10 mouse cellular contexts compared by ENCODE assay signal in the genomic region with DNA sequence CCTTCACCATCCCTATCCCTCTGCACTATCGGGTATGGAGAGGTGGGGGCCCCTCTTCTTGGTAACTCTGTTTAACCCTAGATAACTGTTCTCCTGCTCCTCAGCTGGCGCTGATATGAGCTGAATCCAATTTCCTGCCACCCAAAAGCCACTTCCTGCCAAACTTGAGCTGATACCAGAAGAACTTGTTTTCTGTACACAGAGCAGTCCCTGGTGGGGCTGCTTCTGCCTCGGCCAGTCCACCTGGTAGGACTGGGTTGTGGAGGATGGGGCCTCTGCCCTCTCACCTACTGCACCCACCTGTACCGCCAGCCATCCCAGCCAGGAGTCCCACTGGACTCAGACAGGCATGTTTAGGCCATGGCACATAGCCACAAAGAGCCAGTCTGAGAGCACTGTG. TPM values are rescaled to one million over a fixed set of nuclear protein-coding genes. Genes with fewer than 3 reads are reported as not detected.
DNase-seq lines count a peak whose midpoint lies in the region; ATAC-seq and TF ChIP-seq lines count a peak whose summit lies in the region.
"Had no signal": no experiment of that assay in that cellular context is flagged by ENCODE, and none has a peak within 500 bp of the region (broad histone marks: within the 10 kb centered on the region; RNA-seq: fewer than 3 reads in every experiment).

No protein-coding gene starts in this region.

- no peak overlapping the region for H3K4me2 ChIP-seq in forebrain, embryonic 12.5 days
- no peak overlapping the region for H3K4me2 ChIP-seq in forebrain, embryonic 16.5 days (ENCODE audit: low read length)
- no peak overlapping the region for H3K4me2 ChIP-seq in embryonic facial prominence, embryonic 14.5 days (ENCODE audit: low read depth, low read length)
- peak overlapping the region; percentile 42 for H3K4me2 ChIP-seq in liver, postnatal 0 days (ENCODE audit: low read depth, low read length)
- H3K4me2 ChIP-seq in lung, postnatal 0 days (replicated peaks; ENCODE audit: low read depth, low read length) = no peak overlapping the region
- H3K4me2 ChIP-seq: limb, embryonic 15.5 days had no signal

- H3K4me1 ChIP-seq in forebrain, embryonic 12.5 days = peaks cover 66% of the 10 kb centered on the region
- peaks cover 56% of the 10 kb centered on the region for H3K4me1 ChIP-seq in forebrain, embryonic 16.5 days (replicated peaks; ENCODE audit: control insufficient read depth, insufficient read depth, low read length)
- peaks cover 17% of the 10 kb centered on the region for H3K4me1 ChIP-seq in embryonic facial prominence, embryonic 14.5 days (ENCODE audit: control insufficient read depth, insufficient read depth, low read length)
- peaks cover 57% of the 10 kb centered on the region for H3K4me1 ChIP-seq in liver, postnatal 0 days (ENCODE audit: insufficient read depth)
- H3K4me1 ChIP-seq in lung, postnatal 0 days (ENCODE audit: insufficient read depth, low read depth, low read length) = peaks cover 9% of the 10 kb centered on the region; the same call in 1 of the 2 replicates

- WGBS in forebrain, embryonic 12.5 days = 86% methylated on average over 4 of the region's 4 CpGs
- 78% methylated on average over 4 of the region's 4 CpGs for WGBS in forebrain, embryonic 16.5 days
- WGBS in embryonic facial prominence, embryonic 14.5 days = 85% methylated on average over 4 of the region's 4 CpGs
- WGBS in liver, postnatal 0 days (ENCODE audit: insufficient replicate concordance) = 31% methylated on average over 4 of the region's 4 CpGs
- WGBS in lung, postnatal 0 days = 43% methylated on average over 4 of the region's 4 CpGs

- peak overlapping the region; percentile 25; the same call in 1 of the 2 replicates for H3K9ac ChIP-seq in forebrain, embryonic 12.5 days
- H3K9ac ChIP-seq in forebrain, embryonic 16.5 days (replicated peaks; ENCODE audit: low read depth, low read length) = no peak overlapping the region
- H3K9ac ChIP-seq in embryonic facial prominence, embryonic 14.5 days (ENCODE audit: low read depth, low read length) = no peak overlapping the region
- H3K9ac ChIP-seq in liver, postnatal 0 days (replicated peaks) = peak overlapping the region; percentile 52; the same call in 1 of the 2 replicates
- no peak overlapping the region for H3K9ac ChIP-seq in lung, postnatal 0 days (replicated peaks; ENCODE audit: low read depth)
- H3K9ac ChIP-seq: limb, embryonic 15.5 days had no signal

- no peak overlapping the region for H3K4me3 ChIP-seq in forebrain, embryonic 12.5 days (replicated peaks)
- no peak overlapping the region for H3K4me3 ChIP-seq in forebrain, embryonic 16.5 days (replicated peaks; ENCODE audit: low read length)
- no peak overlapping the region for H3K4me3 ChIP-seq in embryonic facial prominence, embryonic 14.5 days (ENCODE audit: low read depth, low read length)
- no peak overlapping the region for H3K4me3 ChIP-seq in liver, postnatal 0 days (ENCODE audit: low read depth, low read length)
- H3K4me3 ChIP-seq in lung, postnatal 0 days (ENCODE audit: low read depth, low read length) = no peak overlapping the region
- H3K4me3 ChIP-seq: limb, embryonic 15.5 days had no signal

- peak; percentile 50 for DNase-seq in CD4-positive helper T cell, adult 2 months (ENCODE audit: low read depth, low spot score)
- peak; percentile 33 for DNase-seq in embryonic facial prominence, embryonic 14.5 days (ENCODE audit: low spot score)
- DNase-seq in liver, postnatal 0 days = peak; percentile 55
- DNase-seq in lung, postnatal 0 days (ENCODE audit: low spot score) = no peak
- no peak for DNase-seq in retina, postnatal 1 day

- TF ChIP-seq CTCF in liver, postnatal 0 days (IDR thresholded peaks at IDR 0.05; ENCODE audit: low read depth) = no peak
- no peak for TF ChIP-seq CTCF in lung, postnatal 0 days (IDR thresholded peaks at IDR 0.05)

- H3K9me3 ChIP-seq in forebrain, embryonic 12.5 days = no peaks in the 10 kb centered on the region
- no peaks in the 10 kb centered on the region for H3K9me3 ChIP-seq in forebrain, embryonic 16.5 days (ENCODE audit: control insufficient read depth, low read length)
- no peaks in the 10 kb centered on the region for H3K9me3 ChIP-seq in embryonic facial prominence, embryonic 14.5 days (ENCODE audit: control insufficient read depth, low read length)
- H3K9me3 ChIP-seq in liver, postnatal 0 days (ENCODE audit: low read length) = no peaks in the 10 kb centered on the region
- H3K9me3 ChIP-seq in lung, postnatal 0 days (ENCODE audit: low read length) = no peaks in the 10 kb centered on the region
- H3K9me3 ChIP-seq: limb, embryonic 15.5 days had no signal

- H3K27me3 ChIP-seq in forebrain, embryonic 12.5 days = peaks cover 39% of the 10 kb centered on the region
- H3K27me3 ChIP-seq in forebrain, embryonic 16.5 days (replicated peaks; ENCODE audit: control insufficient read depth, insufficient read depth, low read length) = no peaks in the 10 kb centered on the region
- H3K27me3 ChIP-seq in embryonic facial prominence, embryonic 14.5 days (replicated peaks; ENCODE audit: control insufficient read depth, insufficient read depth, low read length) = 0 out of 2 replicates have a peak, but pooled peaks cover 13% of the 10 kb centered on the region
- H3K27me3 ChIP-seq in liver, postnatal 0 days (ENCODE audit: insufficient read depth, low read length) = no peaks in the 10 kb centered on the region
- H3K27me3 ChIP-seq in lung, postnatal 0 days (replicated peaks; ENCODE audit: insufficient read depth, low read length) = 0 out of 2 replicates have a peak, but pooled peaks cover 3% of the 10 kb centered on the region

- TF ChIP-seq EP300 in liver, postnatal 0 days (IDR thresholded peaks at IDR 0.05; ENCODE audit: low read depth) = peak; percentile 94
- TF ChIP-seq EP300 in lung, postnatal 0 days (IDR thresholded peaks at IDR 0.05) = no peak

- peak overlapping the region; percentile 89; the same call in 1 of the 2 replicates for H3K27ac ChIP-seq in forebrain, embryonic 12.5 days
- no peak overlapping the region for H3K27ac ChIP-seq in forebrain, embryonic 16.5 days (ENCODE audit: low read length)
- no peak overlapping the region for H3K27ac ChIP-seq in embryonic facial prominence, embryonic 14.5 days (replicated peaks; ENCODE audit: low read depth, low read length)
- peak overlapping the region; percentile 91 for H3K27ac ChIP-seq in liver, postnatal 0 days (ENCODE audit: low read depth)
- H3K27ac ChIP-seq in lung, postnatal 0 days (ENCODE audit: low read length) = no peak overlapping the region
- H3K27ac ChIP-seq: limb, embryonic 15.5 days had no signal

- no peaks in the 10 kb centered on the region for H3K36me3 ChIP-seq in forebrain, embryonic 12.5 days (replicated peaks)
- no peaks in the 10 kb centered on the region for H3K36me3 ChIP-seq in forebrain, embryonic 16.5 days (ENCODE audit: control insufficient read depth, insufficient read depth)
- no peaks in the 10 kb centered on the region for H3K36me3 ChIP-seq in embryonic facial prominence, embryonic 14.5 days (ENCODE audit: control insufficient read depth, insufficient read depth, low read length)
- no peaks in the 10 kb centered on the region for H3K36me3 ChIP-seq in liver, postnatal 0 days (replicated peaks; ENCODE audit: insufficient read depth, low read length)
- no peaks in the 10 kb centered on the region for H3K36me3 ChIP-seq in lung, postnatal 0 days (ENCODE audit: insufficient read depth, low read length)
- H3K36me3 ChIP-seq: limb, embryonic 15.5 days had no signal

- ATAC-seq in forebrain, embryonic 12.5 days (ENCODE audit: low FRiP score) = no peak
- ATAC-seq in forebrain, embryonic 16.5 days = no peak
- ATAC-seq in embryonic facial prominence, embryonic 14.5 days (ENCODE audit: low read depth) = no peak
- ATAC-seq in liver, postnatal 0 days = peak; percentile 70
- no peak for ATAC-seq in lung, postnatal 0 days
- ATAC-seq in monocyte, adult 5-6 weeks (replicated peaks; ENCODE audit: insufficient number of reproducible peaks, low FRiP score, low TSS enrichment, poor library complexity, severe bottlenecking) = no peak

RNA-seq across cellular contexts. Expression of a gene that starts 3.2 kb away (rescaled TPM):
- not detected in 2 replicates for polyA plus RNA-seq in forebrain, embryonic 12.5 days (2016; fragmentation: Nextera tagmentation; extraction: Ambion mirVana)
- polyA plus RNA-seq in forebrain, embryonic 16.5 days (2015; fragmentation: Nextera tagmentation; extraction: Ambion mirVana) = not detected in 2 replicates
- polyA plus RNA-seq in embryonic facial prominence, embryonic 14.5 days (2014; fragmentation: Nextera tagmentation; extraction: Ambion mirVana) = not detected in 2 replicates
- not detected in 2 replicates for polyA plus RNA-seq in liver, postnatal 0 days (2015; fragmentation: Nextera tagmentation; extraction: Ambion mirVana)
- not detected in 2 replicates for polyA plus RNA-seq in lung, postnatal 0 days (2015; fragmentation: Nextera tagmentation; extraction: Ambion mirVana)
- total RNA-seq in monocyte, adult 5-6 weeks (2017) = not detected in 3 replicates
- total RNA-seq: granulocyte monocyte progenitor cell, adult 5-6 weeks had no signal
- polyA plus RNA-seq: limb, embryonic 15.5 days had no signal

RNA-seq across cellular contexts. Expression of a gene that starts 34.0 kb away (rescaled TPM):
- polyA plus RNA-seq in forebrain, embryonic 12.5 days (2016; fragmentation: Nextera tagmentation; extraction: Ambion mirVana) = 31.4 and 34.5 TPM in 2 replicates
- polyA plus RNA-seq in forebrain, embryonic 16.5 days (2015; fragmentation: Nextera tagmentation; extraction: Ambion mirVana) = 47.8 and 50.4 TPM in 2 replicates
- 11.6 and 12.9 TPM in 2 replicates for polyA plus RNA-seq in embryonic facial prominence, embryonic 14.5 days (2014; fragmentation: Nextera tagmentation; extraction: Ambion mirVana)
- 1.7 and 1.9 TPM in 2 replicates for polyA plus RNA-seq in liver, postnatal 0 days (2015; fragmentation: Nextera tagmentation; extraction: Ambion mirVana)
- polyA plus RNA-seq in lung, postnatal 0 days (2015; fragmentation: Nextera tagmentation; extraction: Ambion mirVana) = 8.3 and 9.9 TPM in 2 replicates
- 1.3 to 3.7 TPM (median 1.4 TPM) in 3 replicates for total RNA-seq in monocyte, adult 5-6 weeks (2017)

Comparison
In these comparisons a context has a peak if more than half of its experiments do, and no peak if none do; other contexts are left out.
1. H3K27ac ChIP-seq: peak in forebrain, embryonic 12.5 days (single experiment) and liver, postnatal 0 days (single experiment); none in forebrain, embryonic 16.5 days (single experiment), embryonic facial prominence, embryonic 14.5 days (single experiment) and lung, postnatal 0 days (single experiment).
2. H3K9ac ChIP-seq: peak in forebrain, embryonic 12.5 days (single experiment) and liver, postnatal 0 days (single experiment); none in forebrain, embryonic 16.5 days (single experiment), embryonic facial prominence, embryonic 14.5 days (single experiment) and lung, postnatal 0 days (single experiment).
3. DNase-seq: peak in CD4-positive helper T cell, adult 2 months (single experiment), embryonic facial prominence, embryonic 14.5 days (single experiment) and liver, postnatal 0 days (single experiment); none in lung, postnatal 0 days (single experiment) and retina, postnatal 1 day (single experiment).